Mouse (Mus musculus): ENCODE data around the gene Elfn1. TPM values are rescaled to one million over a fixed set of nuclear protein-coding genes. Genes with fewer than 3 reads are reported as not detected.

Gene Elfn1
- polyA plus RNA-seq, 1 experiment from 2014 or later = 0.26 TPM

GRCm38 (mm10) chr5:139949363-139949762, 41.6 kb downstream of the Elfn1 start:
- Histone ChIP-seq H3K27ac (no peak overlapping the region), H3K4me3 (replicated peaks) (no peak overlapping the region), H3K9ac (no peak overlapping the region), H3K27me3 (no peaks in the 10 kb centered on the region), H3K9me3 (replicated peaks) (no peaks in the 10 kb centered on the region), H3K4me1 (peaks cover 14% of the 10 kb centered on the region), H3K36me3 (no peaks in the 10 kb centered on the region), H3K4me2 (no peak overlapping the region)
- no peak for ATAC-seq (replicated peaks; ENCODE audit: low FRiP score)
- WGBS = 43% methylated on average over 8 of the region's 8 CpGs

DNA sequence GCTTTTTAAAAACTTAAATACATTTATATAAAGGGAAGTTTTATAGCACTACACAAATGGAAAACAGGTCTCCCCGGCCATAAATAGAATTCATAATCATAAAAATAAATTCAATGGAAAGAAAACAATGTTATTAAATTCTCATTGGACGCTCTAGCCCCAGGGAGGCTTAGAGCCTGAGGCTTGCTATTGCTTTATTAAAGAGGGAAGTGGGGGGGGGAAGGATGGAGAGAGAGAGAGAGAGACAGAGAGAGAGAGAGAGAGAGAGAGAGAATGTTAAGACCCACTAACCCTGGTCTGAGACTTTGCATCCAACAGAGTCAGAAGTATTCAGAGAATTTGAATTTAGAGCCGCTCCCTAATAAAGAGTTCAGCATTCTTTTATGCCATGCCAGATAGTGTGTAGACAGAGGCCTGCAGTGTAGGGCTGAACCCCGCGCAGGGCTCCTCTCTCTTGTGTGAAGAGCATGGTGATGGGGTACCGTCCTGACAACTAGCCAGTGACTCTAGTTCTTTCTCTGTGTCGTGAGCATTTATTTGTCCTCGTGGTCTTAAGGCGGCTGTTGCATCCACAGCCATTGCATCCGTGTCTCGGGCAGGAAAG, 42.3 kb downstream of the Elfn1 start:
- H3K36me3 ChIP-seq = no peaks in the 10 kb centered on the region
- WGBS = 65% methylated on average over 11 of the region's 11 CpGs
- H3K27ac ChIP-seq = no peak overlapping the region
- peaks cover 20% of the 10 kb centered on the region for H3K4me1 ChIP-seq
- H3K4me3 ChIP-seq (replicated peaks) = no peak overlapping the region
- H3K27me3 ChIP-seq = no peaks in the 10 kb centered on the region
- H3K9me3 ChIP-seq (replicated peaks) = no peaks in the 10 kb centered on the region
- H3K4me2 ChIP-seq = no peak overlapping the region
- no peak overlapping the region for H3K9ac ChIP-seq
- ATAC-seq (replicated peaks; ENCODE audit: low FRiP score) = no peak

DNA sequence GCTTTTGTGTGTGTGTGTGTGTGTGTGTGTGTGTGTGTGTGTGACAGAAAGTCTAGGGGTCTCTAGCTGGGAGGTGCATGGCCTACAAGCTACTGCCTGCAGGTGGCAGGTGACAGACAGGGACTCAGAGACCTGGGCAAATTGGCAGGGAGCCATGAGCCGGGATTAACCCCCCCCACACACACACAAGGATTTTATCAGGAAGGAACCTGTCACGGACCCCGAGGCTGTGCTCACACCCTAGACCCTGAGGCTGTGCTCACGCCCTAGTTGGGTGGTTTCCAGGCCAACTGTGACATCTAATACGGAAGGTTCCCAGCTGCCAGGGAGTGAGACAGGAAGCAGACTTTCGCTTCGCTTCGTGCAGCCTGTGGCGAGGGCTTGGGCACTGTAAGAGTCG, 49.1 kb downstream of the Elfn1 start:
- ATAC-seq (replicated peaks; ENCODE audit: low FRiP score) = peak; percentile 92
- Histone ChIP-seq H3K4me2 (peak overlapping the region; percentile 38), H3K9me3 (replicated peaks) (no peaks in the 10 kb centered on the region), H3K36me3 (no peaks in the 10 kb centered on the region), H3K9ac (no peak overlapping the region), H3K27me3 (no peaks in the 10 kb centered on the region), H3K4me3 (replicated peaks) (no peak overlapping the region), H3K4me1 (peaks cover 28% of the 10 kb centered on the region), H3K27ac (peak overlapping the region; percentile 65)
- whole genome bisulfite sequencing = 6% methylated on average over 10 of the region's 10 CpGs

- H3K9ac ChIP-seq = no peak overlapping the region
- no peak overlapping the region for H3K27ac ChIP-seq
- H3K9me3 ChIP-seq (replicated peaks) = no peaks in the 10 kb centered on the region
- H3K36me3 ChIP-seq = no peaks in the 10 kb centered on the region
- no peaks in the 10 kb centered on the region for H3K27me3 ChIP-seq
- no peak overlapping the region for H3K4me3 ChIP-seq (replicated peaks)
- WGBS = 89% methylated on average over 4 of the region's 4 CpGs
- no peak for ATAC-seq (replicated peaks; ENCODE audit: low FRiP score)
- peaks cover 28% of the 10 kb centered on the region for H3K4me1 ChIP-seq
- no peak overlapping the region for H3K4me2 ChIP-seq
Observed at GRCm38 (mm10) chr5:139959741-139960140, 52.0 kb downstream of the Elfn1 start.

- H3K4me2 ChIP-seq = no peak overlapping the region
- no peak overlapping the region for H3K9ac ChIP-seq
- no peak overlapping the region for H3K27ac ChIP-seq
- no peak for ATAC-seq (replicated peaks; ENCODE audit: low FRiP score)
- no peaks in the 10 kb centered on the region for H3K9me3 ChIP-seq (replicated peaks)
- no peaks in the 10 kb centered on the region for H3K27me3 ChIP-seq
- 43% methylated on average over 5 of the region's 5 CpGs for WGBS
- H3K36me3 ChIP-seq = no peaks in the 10 kb centered on the region
- no peak overlapping the region for H3K4me3 ChIP-seq (replicated peaks)
- peaks cover 12% of the 10 kb centered on the region; the same call in 1 of the 2 replicates for H3K4me1 ChIP-seq
Observed at GRCm38 (mm10) chr5:139964391-139964790, 56.6 kb downstream of the Elfn1 start.

GRCm38 (mm10) chr5:139965596-139965995, 57.9 kb downstream of the Elfn1 start:
- Histone ChIP-seq H3K9me3 (replicated peaks) (no peaks in the 10 kb centered on the region), H3K9ac (no peak overlapping the region), H3K4me1 (peaks cover 20% of the 10 kb centered on the region), H3K4me2 (no peak overlapping the region), H3K4me3 (replicated peaks) (no peak overlapping the region), H3K27me3 (no peaks in the 10 kb centered on the region), H3K36me3 (no peaks in the 10 kb centered on the region), H3K27ac (no peak overlapping the region)
- 74% methylated on average over 14 of the region's 14 CpGs for WGBS
- ATAC-seq (replicated peaks; ENCODE audit: low FRiP score) = no peak

DNA sequence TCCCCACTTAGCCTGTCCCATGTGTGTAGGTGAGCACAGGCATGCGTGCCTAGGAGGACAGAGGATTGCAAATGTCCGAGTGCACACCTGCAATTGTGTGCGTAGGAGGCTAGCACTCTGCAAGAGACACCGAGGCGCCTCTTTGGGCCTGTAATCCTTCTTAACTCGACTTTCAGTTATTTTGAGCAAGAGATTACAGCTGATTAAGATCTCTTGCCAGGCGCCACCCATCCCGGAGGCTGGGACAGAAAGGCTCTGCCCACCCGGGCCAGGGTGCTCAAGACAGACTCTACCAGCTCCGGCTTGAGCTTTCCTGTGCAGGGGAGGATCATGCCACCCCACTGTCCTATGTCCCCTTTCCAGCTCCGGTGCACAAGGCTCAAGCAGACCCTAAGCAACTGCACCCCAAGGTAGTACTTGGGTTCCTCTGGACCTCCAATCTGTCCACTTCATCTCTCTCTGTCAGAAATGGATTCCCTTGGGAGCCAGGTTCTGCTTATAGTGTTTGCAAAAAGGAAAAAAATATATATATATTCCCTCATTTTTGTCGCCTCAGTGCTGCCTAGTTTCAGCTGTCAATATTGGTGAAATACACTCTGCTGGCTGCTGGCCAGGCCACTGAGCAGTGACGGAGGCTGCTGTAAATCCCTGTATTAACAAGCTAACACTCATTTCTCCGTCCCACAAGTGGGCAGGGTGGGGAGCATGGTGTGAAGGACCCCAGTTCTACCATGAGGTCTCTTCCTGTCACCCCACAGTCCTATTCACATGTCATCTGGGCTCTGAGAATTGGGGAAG, 61.6 kb downstream of the Elfn1 start:
- no peaks in the 10 kb centered on the region for H3K9me3 ChIP-seq (replicated peaks)
- peaks cover 26% of the 10 kb centered on the region for H3K27me3 ChIP-seq
- H3K4me3 ChIP-seq (replicated peaks) = no peak overlapping the region
- no peaks in the 10 kb centered on the region for H3K36me3 ChIP-seq
- H3K4me1 ChIP-seq = peaks cover 16% of the 10 kb centered on the region
- H3K9ac ChIP-seq = no peak overlapping the region
- no peak overlapping the region for H3K27ac ChIP-seq
- no peak overlapping the region for H3K4me2 ChIP-seq
- 77% methylated on average over 14 of the region's 14 CpGs for WGBS
- ATAC-seq (replicated peaks; ENCODE audit: low FRiP score) = no peak

DNA sequence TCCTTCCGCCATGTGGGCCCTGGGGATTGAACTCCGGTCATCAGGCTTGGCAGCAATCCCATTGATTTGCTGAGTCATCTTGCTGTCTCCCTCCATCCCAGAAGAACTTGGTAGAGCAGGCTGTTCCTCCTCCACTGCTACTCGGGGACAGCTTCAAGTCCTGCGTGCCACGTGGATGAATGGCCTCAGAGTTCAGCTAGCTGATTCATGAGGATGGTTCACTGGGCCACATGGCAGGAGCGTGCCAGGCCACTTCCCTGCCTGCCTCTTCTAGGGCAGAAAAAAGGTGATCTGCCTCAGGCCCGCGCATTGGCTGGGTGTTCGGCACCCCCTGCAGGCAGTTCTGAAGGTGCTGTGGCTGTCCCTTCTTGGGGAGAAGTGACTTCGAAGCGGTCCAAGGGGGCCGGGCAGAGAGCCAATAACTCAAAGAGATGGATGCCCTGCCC, 62.5 kb downstream of the Elfn1 start:
- 47% methylated on average over 12 of the region's 12 CpGs for WGBS
- no peak; the same call in 1 of the 2 replicates for ATAC-seq (replicated peaks; ENCODE audit: low FRiP score)

GRCm38 (mm10) chr5:139976584-139976983, 68.8 kb downstream of the Elfn1 start:
- H3K4me1 ChIP-seq = no peaks in the 10 kb centered on the region; the same call in 1 of the 2 replicates
- 72% methylated on average over 4 of the region's 4 CpGs for WGBS
- no peak overlapping the region for H3K4me2 ChIP-seq
- H3K27ac ChIP-seq = no peak overlapping the region
- H3K9ac ChIP-seq = no peak overlapping the region
- ATAC-seq (replicated peaks; ENCODE audit: low FRiP score) = no peak
- H3K4me3 ChIP-seq (replicated peaks) = no peak overlapping the region
- no peaks in the 10 kb centered on the region for H3K36me3 ChIP-seq
- H3K27me3 ChIP-seq = peaks cover 28% of the 10 kb centered on the region
- H3K9me3 ChIP-seq (replicated peaks) = no peaks in the 10 kb centered on the region

More for the DNA sequence above, 62.5 kb downstream of the Elfn1 start:
- no peak overlapping the region for H3K4me3 ChIP-seq (replicated peaks)
- H3K4me1 ChIP-seq = peaks cover 13% of the 10 kb centered on the region
- no peak overlapping the region for H3K4me2 ChIP-seq
- peaks cover 26% of the 10 kb centered on the region for H3K27me3 ChIP-seq
- no peaks in the 10 kb centered on the region for H3K36me3 ChIP-seq
- no peak overlapping the region for H3K9ac ChIP-seq
- no peaks in the 10 kb centered on the region for H3K9me3 ChIP-seq (replicated peaks)
- H3K27ac ChIP-seq = no peak overlapping the region

DNA sequence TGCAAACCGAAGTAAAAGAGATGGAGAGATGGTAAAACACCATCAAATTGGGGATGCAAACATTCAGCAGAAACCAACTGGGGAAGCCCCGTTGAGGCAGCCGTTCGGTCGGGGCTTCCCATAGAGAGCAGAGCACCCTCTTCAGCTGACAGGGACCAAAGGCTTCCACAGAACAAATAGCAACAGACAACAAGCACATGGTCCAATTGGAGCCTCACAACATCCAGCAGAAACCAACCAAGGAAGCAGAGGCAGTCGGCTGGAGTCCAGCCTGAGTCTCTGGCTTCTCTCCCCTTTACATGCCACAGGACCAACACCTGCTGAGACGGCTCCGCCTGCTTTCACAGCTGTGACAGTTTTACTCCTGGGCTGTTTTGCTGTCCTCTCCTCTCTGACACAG, 69.7 kb downstream of the Elfn1 start:
- no peaks in the 10 kb centered on the region; the same call in 1 of the 2 replicates for H3K4me1 ChIP-seq
- H3K36me3 ChIP-seq = no peaks in the 10 kb centered on the region
- ATAC-seq (replicated peaks; ENCODE audit: low FRiP score) = no peak
- no peak overlapping the region for H3K27ac ChIP-seq
- no peak overlapping the region for H3K4me2 ChIP-seq
- no peaks in the 10 kb centered on the region for H3K9me3 ChIP-seq (replicated peaks)
- 37% methylated on average over 8 of the region's 8 CpGs for WGBS
- H3K9ac ChIP-seq = no peak overlapping the region
- H3K27me3 ChIP-seq = peaks cover 19% of the 10 kb centered on the region
- H3K4me3 ChIP-seq (replicated peaks) = no peak overlapping the region

GRCm38 (mm10) chr5:139978525-139979276, 71.0 kb downstream of the Elfn1 start:
- Histone ChIP-seq H3K27me3 (peaks cover 7% of the 10 kb centered on the region; the same call in 1 of the 2 replicates), H3K9me3 (replicated peaks) (no peaks in the 10 kb centered on the region), H3K4me3 (replicated peaks) (no peak overlapping the region), H3K36me3 (no peaks in the 10 kb centered on the region), H3K4me2 (no peak overlapping the region), H3K4me1 (no peaks in the 10 kb centered on the region), H3K27ac (no peak overlapping the region), H3K9ac (no peak overlapping the region)
- ATAC-seq (replicated peaks; ENCODE audit: low FRiP score) = no peak
- WGBS = 5% methylated on average over 13 of the region's 13 CpGs

- no peak overlapping the region for H3K4me2 ChIP-seq
- ATAC-seq (replicated peaks; ENCODE audit: low FRiP score) = no peak
- no peaks in the 10 kb centered on the region for H3K36me3 ChIP-seq
- H3K27me3 ChIP-seq = peaks cover 6% of the 10 kb centered on the region; the same call in 1 of the 2 replicates
- H3K4me1 ChIP-seq = no peaks in the 10 kb centered on the region
- no peaks in the 10 kb centered on the region for H3K9me3 ChIP-seq (replicated peaks)
- WGBS = 82% methylated on average over 9 of the region's 9 CpGs
- H3K9ac ChIP-seq = no peak overlapping the region
- no peak overlapping the region for H3K4me3 ChIP-seq (replicated peaks)
- no peak overlapping the region for H3K27ac ChIP-seq
Observed at GRCm38 (mm10) chr5:139979371-139979770, 71.6 kb downstream of the Elfn1 start.
